Mouse (Mus musculus): Measurements from ENCODE around the gene Meis1.

GRCm38 (mm10) chr11:19013141-19014112, 5.4 kb downstream of the Meis1 start:
- TF ChIP-seq ZNF384 (IDR thresholded peaks at IDR 0.05; ENCODE audit: low read depth, low read length) = no peak
- TF ChIP-seq HCFC1 (IDR thresholded peaks at IDR 0.05; ENCODE audit: borderline replicate concordance, insufficient read depth, low read length) = no peak
- no peak for TF ChIP-seq ZC3H11A (IDR thresholded peaks at IDR 0.05; ENCODE audit: borderline replicate concordance, low read depth, low read length)

Data from ES-E14 (cell line).